8 mouse cellular contexts compared by ENCODE assay signal in the genomic region with DNA sequence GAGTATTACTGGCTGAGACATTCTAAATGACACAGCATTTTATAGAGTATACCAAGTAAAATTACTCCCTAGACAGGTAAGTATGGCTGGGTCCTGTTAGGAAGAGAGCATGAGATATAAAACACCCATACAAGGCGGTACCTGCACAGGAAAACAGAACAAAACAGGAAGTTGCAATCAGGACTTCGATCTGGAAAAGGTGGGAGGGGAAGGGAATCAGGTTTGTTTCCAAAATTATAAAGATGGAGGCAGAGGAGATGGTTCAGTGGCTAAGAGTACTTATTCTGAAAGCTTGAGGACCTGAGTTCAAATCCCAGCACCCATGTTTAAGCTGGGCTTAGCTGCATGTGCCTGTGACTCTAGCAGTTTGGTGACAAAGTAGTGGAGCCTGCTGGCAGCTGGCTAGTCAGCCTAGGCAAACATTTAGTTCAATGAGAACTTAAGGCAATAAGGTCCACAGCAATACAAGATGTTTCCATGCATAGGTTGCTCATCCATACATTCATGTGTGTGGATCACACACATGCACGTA. TPM values are rescaled to one million over a fixed set of nuclear protein-coding genes. Genes with fewer than 3 reads are reported as not detected.
DNase-seq lines count a peak whose midpoint lies in the region; ATAC-seq and TF ChIP-seq lines count a peak whose summit lies in the region.

No protein-coding gene starts in this region.

- TF ChIP-seq POLR2A in MEL (IDR thresholded peaks at IDR 0.05; ENCODE audit: control insufficient read depth in 1 of 2, insufficient read depth in 1 of 2, low read depth in 1 of 2, low read length in 2 of 2, poor library complexity in 1 of 2) = no peak

- no peak for DNase-seq in heart, postnatal 36 days
- DNase-seq in MEL (ENCODE audit: low read depth, low spot score) = peak; percentile 77
- DNase-seq in midbrain, embryonic 10.5 days (ENCODE audit: low spot score) = no peak
- no peak for DNase-seq in testis, postnatal 14 days (ENCODE audit: low spot score)
- no peak for DNase-seq in yolk sac, embryonic 10.5 days (ENCODE audit: low spot score)

- intact Hi-C loops in heart, postnatal 36 days (cut with DNase I) = loop anchor here (10.0 kb wide), 2 partner anchors 303 to 343 kb away; a partner anchor contains a TSS

- ATAC-seq in heart, embryonic 15.5 days (replicated peaks; ENCODE audit: insufficient number of reproducible peaks, insufficient read depth, low FRiP score, low read depth) = no peak
- ATAC-seq in hindbrain, embryonic 13.5 days (ENCODE audit: low FRiP score) = no peak
- ATAC-seq in activated CD4-positive, CD25-positive, alpha-beta regulatory T cell, adult 4 months = no peak

- H3K9me3 ChIP-seq in heart, embryonic 15.5 days (replicated peaks) = no peaks in the 10 kb centered on the region
- no peaks in the 10 kb centered on the region for H3K9me3 ChIP-seq in MEL (replicated peaks; ENCODE audit: insufficient read depth, low read length)
- no peaks in the 10 kb centered on the region for H3K9me3 ChIP-seq in hindbrain, embryonic 13.5 days
- no peaks in the 10 kb centered on the region for H3K9me3 ChIP-seq in midbrain, embryonic 10.5 days (replicated peaks)

- H3K4me2 ChIP-seq in heart, embryonic 15.5 days = peak overlapping the region; percentile 65
- H3K4me2 ChIP-seq in hindbrain, embryonic 13.5 days = peak overlapping the region; percentile 77

- peaks cover 32% of the 10 kb centered on the region for H3K36me3 ChIP-seq in heart, embryonic 15.5 days
- peaks cover 6 to 26% of the 10 kb centered on the region in 2 experiments for H3K36me3 ChIP-seq in MEL (ENCODE audit: control insufficient read depth in 1 of 2, insufficient read depth in 2 of 2, low read length in 2 of 2)
- peaks cover 38% of the 10 kb centered on the region for H3K36me3 ChIP-seq in hindbrain, embryonic 13.5 days
- peaks cover 51% of the 10 kb centered on the region for H3K36me3 ChIP-seq in midbrain, embryonic 10.5 days

- 0 out of 2 replicates have a peak overlapping the region, but pooled peaks have one; percentile 89 for H3K9ac ChIP-seq in heart, embryonic 15.5 days
- peak overlapping the region; percentile 89; the same call in 1 of the 2 replicates for H3K9ac ChIP-seq in MEL (ENCODE audit: control insufficient read depth, low read depth, low read length, poor library complexity, severe bottlenecking)
- H3K9ac ChIP-seq in hindbrain, embryonic 13.5 days = peak overlapping the region; percentile 97

- TF ChIP-seq EP300 in MEL (IDR thresholded peaks at IDR 0.05; ENCODE audit: low read depth in 1 of 2, low read length in 2 of 2) = no peak

- peaks cover 21% of the 10 kb centered on the region for H3K79me2 ChIP-seq in MEL (ENCODE audit: control insufficient read depth, insufficient read depth, low read length, poor library complexity)

- peak overlapping the region; percentile 74 for H3K4me3 ChIP-seq in heart, embryonic 15.5 days
- H3K4me3 ChIP-seq in MEL (ENCODE audit: control insufficient read depth in 1 of 2, insufficient read depth in 1 of 2, low read depth in 2 of 2, low read length in 2 of 2) = peak overlapping the region in 1 of 2 experiments; percentile 69; a peak in 2 of 4 replicates
- peak overlapping the region; percentile 89 for H3K4me3 ChIP-seq in hindbrain, embryonic 13.5 days
- H3K4me3 ChIP-seq in midbrain, embryonic 10.5 days = peak overlapping the region; percentile 96

- TF ChIP-seq CTCF in MEL (IDR thresholded peaks at IDR 0.05 in 2 of 3, conservative IDR thresholded peaks at IDR 0.05 in 1 of 3; ENCODE audit: control insufficient read depth in 1 of 3, insufficient read depth in 1 of 3, low read depth in 2 of 3, low read length in 3 of 3, poor library complexity in 1 of 3, severe bottlenecking in 1 of 3) = no peak

- peaks cover 24% of the 10 kb centered on the region for H3K4me1 ChIP-seq in heart, embryonic 15.5 days (replicated peaks)
- H3K4me1 ChIP-seq in MEL (ENCODE audit: control insufficient read depth in 1 of 2, insufficient read depth in 2 of 2, low read length in 2 of 2) = peaks cover 7 to 24% of the 10 kb centered on the region in 2 experiments
- H3K4me1 ChIP-seq in hindbrain, embryonic 13.5 days (replicated peaks) = peaks cover 38% of the 10 kb centered on the region
- H3K4me1 ChIP-seq in midbrain, embryonic 10.5 days = peaks cover 35% of the 10 kb centered on the region

- 83% methylated on average over 3 of the region's 3 CpGs for WGBS in heart, embryonic 15.5 days
- WGBS in hindbrain, embryonic 13.5 days = 90% methylated on average over 3 of the region's 3 CpGs
- 91% methylated on average over 3 of the region's 3 CpGs for WGBS in midbrain, embryonic 10.5 days

- H3K27me3 ChIP-seq in heart, embryonic 15.5 days = no peaks in the 10 kb centered on the region
- no peaks in the 10 kb centered on the region for H3K27me3 ChIP-seq in MEL (ENCODE audit: control insufficient read depth in 1 of 2, insufficient read depth in 2 of 2, low read length in 2 of 2)
- H3K27me3 ChIP-seq in hindbrain, embryonic 13.5 days = no peaks in the 10 kb centered on the region
- H3K27me3 ChIP-seq in midbrain, embryonic 10.5 days (ENCODE audit: low read depth, poor library complexity, severe bottlenecking) = no peaks in the 10 kb centered on the region

- H3K27ac ChIP-seq in heart, embryonic 15.5 days = no peak overlapping the region
- H3K27ac ChIP-seq in MEL (ENCODE audit: control insufficient read depth, low read depth, low read length) = peak overlapping the region; percentile 26; the same call in 1 of the 2 replicates
- H3K27ac ChIP-seq in hindbrain, embryonic 13.5 days = no peak overlapping the region
- 0 out of 2 replicates have a peak overlapping the region, but pooled peaks have one; percentile 99 for H3K27ac ChIP-seq in midbrain, embryonic 10.5 days (replicated peaks)

- no peak for TF ChIP-seq RAD21 in MEL (IDR thresholded peaks at IDR 0.05; ENCODE audit: low read depth, low read length)

TF ChIP-seq in MEL, 35 proteins besides CTCF, POLR2A, EP300 and RAD21:
- 0 out of 2 replicates have a peak, but pooled peaks have one; percentile 50 for TF ChIP-seq POLR2AphosphoS2 (IDR thresholded peaks at IDR 0.05; ENCODE audit: low read length)
- no peak; the same call in 1 of the 2 replicates for TF ChIP-seq ETS1 (IDR thresholded peaks at IDR 0.05; ENCODE audit: low read depth, low read length)
- 0 out of 2 replicates have a peak, but pooled peaks have one; percentile 25 for TF ChIP-seq JUND (IDR thresholded peaks at IDR 0.05; ENCODE audit: low read depth, low read length)
- TF ChIP-seq MXI1 (IDR thresholded peaks at IDR 0.05; ENCODE audit: low read depth, low read length) = peak; percentile 35; the same call in 1 of the 2 replicates
- TF ChIP-seq GATA1 (IDR thresholded peaks at IDR 0.05; ENCODE audit: low read depth, low read length) = peak; percentile 58

RNA-seq across cellular contexts. Expression of a gene that starts 1.8 kb away (rescaled TPM):
- 497 and 753 TPM in 2 replicates for polyA plus RNA-seq in heart, embryonic 15.5 days (2015; fragmentation: Nextera tagmentation; extraction: Ambion mirVana)
- total RNA-seq in heart, postnatal 36 days (2021) = 100 to 1,000 TPM; 292 to 340 TPM
- 567 and 640 TPM in 2 replicates for total RNA-seq in MEL (2012; rRNA removed)
- polyA plus RNA-seq in MEL (2012; ENCODE audit: insufficient read depth in 1 of 2, insufficient read length in 2 of 2, low read depth in 1 of 2, low replicate concordance in 2 of 2, missing spikeins in 1 of 2) = 1,000 to 10,000 TPM in 1 of 2 experiments, 100 to 1,000 TPM in 1; 529 to 2,790 TPM
- polyA plus RNA-seq in hindbrain, embryonic 13.5 days (2015; fragmentation: Nextera tagmentation; extraction: Ambion mirVana) = 793 and 823 TPM in 2 replicates
- polyA plus RNA-seq in midbrain, embryonic 10.5 days (2016; fragmentation: Nextera tagmentation; extraction: Ambion mirVana) = 625 and 682 TPM in 2 replicates
- polyA plus RNA-seq in activated CD4-positive, CD25-positive, alpha-beta regulatory T cell, adult 4 months (2017; shearing (Covaris generic)) = 100 to 1,000 TPM; 601 to 656 TPM

RNA-seq across cellular contexts. Expression of a gene that starts 7.3 kb away (rescaled TPM):
- polyA plus RNA-seq in heart, embryonic 15.5 days (2015; fragmentation: Nextera tagmentation; extraction: Ambion mirVana) = 17.5 and 24.7 TPM in 2 replicates
- 10 to 100 TPM; 37.9 to 39.0 TPM for total RNA-seq in heart, postnatal 36 days (2021)
- 12.3 and 12.7 TPM in 2 replicates for total RNA-seq in MEL (2012; rRNA removed)
- polyA plus RNA-seq in MEL (2012; ENCODE audit: insufficient read depth in 1 of 2, insufficient read length in 2 of 2, low read depth in 1 of 2, low replicate concordance in 2 of 2, missing spikeins in 1 of 2) = 100 to 1,000 TPM in 1 of 2 experiments, 10 to 100 TPM in 1; 20.9 to 188 TPM
- 9.1 and 11.7 TPM in 2 replicates for polyA plus RNA-seq in hindbrain, embryonic 13.5 days (2015; fragmentation: Nextera tagmentation; extraction: Ambion mirVana)
- polyA plus RNA-seq in midbrain, embryonic 10.5 days (2016; fragmentation: Nextera tagmentation; extraction: Ambion mirVana) = 4.7 and 6.5 TPM in 2 replicates
- polyA plus RNA-seq in activated CD4-positive, CD25-positive, alpha-beta regulatory T cell, adult 4 months (2017; shearing (Covaris generic)) = 1 to 10 TPM; 2.4 to 3.7 TPM

RNA-seq across cellular contexts. Expression of a gene that starts 34.3 kb away (rescaled TPM):
- polyA plus RNA-seq in heart, embryonic 15.5 days (2015; fragmentation: Nextera tagmentation; extraction: Ambion mirVana) = 751 and 850 TPM in 2 replicates
- total RNA-seq in heart, postnatal 36 days (2021) = 100 to 1,000 TPM; 189 to 218 TPM
- 0.12 TPM in 1 of 2 replicates, not detected in the other for total RNA-seq in MEL (2012; rRNA removed)
- under 1 TPM in 1 of 2 experiments, not detected in 1; 0.15 TPM for polyA plus RNA-seq in MEL (2012; ENCODE audit: insufficient read depth in 1 of 2, insufficient read length in 2 of 2, low read depth in 1 of 2, low replicate concordance in 2 of 2, missing spikeins in 1 of 2)
- polyA plus RNA-seq in hindbrain, embryonic 13.5 days (2015; fragmentation: Nextera tagmentation; extraction: Ambion mirVana) = 50.2 and 54.0 TPM in 2 replicates
- polyA plus RNA-seq in midbrain, embryonic 10.5 days (2016; fragmentation: Nextera tagmentation; extraction: Ambion mirVana) = 68.6 and 72.1 TPM in 2 replicates
- polyA plus RNA-seq in activated CD4-positive, CD25-positive, alpha-beta regulatory T cell, adult 4 months (2017; shearing (Covaris generic)) = 1 to 10 TPM in 1 of 2 experiments, under 1 TPM in 1; 0.90 to 1.1 TPM

Comparison
In these comparisons a context has a peak if more than half of its experiments do, and no peak if none do; other contexts are left out.
1. H3K27ac ChIP-seq: peak in MEL (single experiment) and midbrain, embryonic 10.5 days (single experiment); none in heart, embryonic 15.5 days (single experiment) and hindbrain, embryonic 13.5 days (single experiment).
2. RNA of a gene that starts 34.3 kb away (polyA plus RNA-seq): 751 to 850 TPM in heart, embryonic 15.5 days, 68.6 to 72.1 TPM in midbrain, embryonic 10.5 days and 50.2 to 54.0 TPM in hindbrain, embryonic 13.5 days; 0.90 to 1.1 TPM in activated CD4-positive, CD25-positive, alpha-beta regulatory T cell, adult 4 months and 0.15 TPM in MEL; every median in the first group is over 10 times any median in the second.
3. Peak in every context shown above with its lines, with median percentiles within 50 percentile points of each other: H3K9ac ChIP-seq.